Mouse (Mus musculus) intestine, embryonic 14.5 days (tissue): ENCODE measurements around the gene Gm21915. TPM values are rescaled to one million over a fixed set of nuclear protein-coding genes. Genes with fewer than 3 reads are reported as not detected.
A peak's percentile ranks its signal among the peaks of the same experiment; 100 is the strongest.

Source experiments
- ATAC-seq: fragments of 200-750 bp; cut with Nextera tagmentation; replicated peaks from 2 replicates; pipeline ENCODE4 v1.8.0; 2017; ENCODE audit warnings: low read depth, moderate number of reproducible peaks, moderate TSS enrichment, moderate library complexity; ENCODE audit not compliant: low FRiP score, low TSS enrichment
- DNase-seq: peaks from one replicate; pipeline ENCODE4 v3.0.0-alpha.2; 2018; ENCODE audit warnings: low spot score
- H3K27ac ChIP-seq: fragments of 300-500 bp; sonication (generic); 2 replicates; pipeline ENCODE4 v1.5.1; 2014; ENCODE audit warnings: low read depth, mild to moderate bottlenecking, control low read depth
- H3K27me3 ChIP-seq: fragments of 300-500 bp; sonication (generic); replicated peaks from 2 replicates; pipeline ENCODE4 v1.6.1; 2014; ENCODE audit warnings: low read length, control low read depth; ENCODE audit not compliant: control insufficient read depth, insufficient read depth
- H3K36me3 ChIP-seq: fragments of 300-500 bp; sonication (generic); 2 replicates; pipeline ENCODE4 v1.6.1; 2014; ENCODE audit warnings: low read length, control low read depth; ENCODE audit not compliant: control insufficient read depth, insufficient read depth
- H3K4me1 ChIP-seq: fragments of 300-500 bp; sonication (generic); replicated peaks from 2 replicates; pipeline ENCODE4 v1.6.1; 2014; ENCODE audit warnings: low read length, control low read depth, mixed read lengths; ENCODE audit not compliant: control insufficient read depth, insufficient read depth
- H3K4me2 ChIP-seq: fragments of 300-500 bp; sonication (generic); 2 replicates; pipeline ENCODE4 v1.6.1; 2014; ENCODE audit warnings: low read length
- H3K4me3 ChIP-seq: fragments of 300-500 bp; sonication (generic); 2 replicates; pipeline ENCODE4 v1.5.1; 2014; ENCODE audit warnings: low read depth, low read length, control low read depth, mixed read lengths
- H3K9ac ChIP-seq: fragments of 300-500 bp; sonication (generic); 2 replicates; pipeline ENCODE4 v1.6.1; 2014; ENCODE audit warnings: mild to moderate bottlenecking, low read length
- H3K9me3 ChIP-seq: fragments of 300-500 bp; sonication (generic); 2 replicates; pipeline ENCODE4 v1.6.1; 2016; ENCODE audit warnings: low read length, control low read depth; ENCODE audit not compliant: control insufficient read depth
- WGBS: fragments of 180-500 bp; shearing (Covaris S2); extraction: QIAGEN DNeasy Blood & Tissue Kit; methylation state at CpG from one replicate; pipeline ENCODE4 v1.1.7; 2014; 5-methylcytosine and 5-hydroxymethylcytosine counted together
- polyA plus RNA-seq: library from polyadenylated mRNA; unstranded; fragments of >200 nt; fragmentation: Nextera tagmentation; extraction: Ambion mirVana; gene quantifications from 2 replicates; pipeline ENCODE4 v1.2.1, GENCODE M21; 2014

The Gm21915 gene
- polyA plus RNA-seq, 1 experiment from 2014 or later = not detected

DNA sequence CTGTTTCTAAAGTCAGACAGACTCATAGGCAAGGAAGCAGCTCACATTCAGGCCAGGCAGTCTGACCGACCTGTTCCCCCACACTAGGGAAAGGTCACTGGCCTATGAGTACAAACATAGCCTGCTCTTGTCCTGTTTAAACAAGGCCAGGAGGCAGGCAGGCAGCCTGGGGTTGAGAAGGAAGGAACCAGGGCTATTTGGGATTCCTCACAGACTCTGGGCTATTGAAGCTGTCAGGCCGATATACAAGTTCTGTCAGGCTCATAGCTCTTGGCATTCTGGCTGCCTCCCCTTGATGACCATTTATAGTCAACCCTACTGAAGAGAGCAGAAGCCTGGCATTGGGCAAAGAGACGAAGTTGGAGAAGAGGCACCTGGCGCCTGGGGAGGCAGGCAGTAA lies 41.2 kb downstream of the Gm21915 start:
- Histone ChIP-seq H3K36me3 (no peaks in the 10 kb centered on the region), H3K4me2 (no peak overlapping the region), H3K9ac (no peak overlapping the region), H3K27me3 (no peaks in the 10 kb centered on the region), H3K27ac (peak overlapping the region; percentile 69; the same call in 1 of the 2 replicates), H3K4me1 (peaks cover 16% of the 10 kb centered on the region), H3K4me3 (no peak overlapping the region), H3K9me3 (no peaks in the 10 kb centered on the region)
- 40% methylated on average over 4 of the region's 4 CpGs for WGBS
- DNase-seq = no peak
- ATAC-seq = no peak

DNA sequence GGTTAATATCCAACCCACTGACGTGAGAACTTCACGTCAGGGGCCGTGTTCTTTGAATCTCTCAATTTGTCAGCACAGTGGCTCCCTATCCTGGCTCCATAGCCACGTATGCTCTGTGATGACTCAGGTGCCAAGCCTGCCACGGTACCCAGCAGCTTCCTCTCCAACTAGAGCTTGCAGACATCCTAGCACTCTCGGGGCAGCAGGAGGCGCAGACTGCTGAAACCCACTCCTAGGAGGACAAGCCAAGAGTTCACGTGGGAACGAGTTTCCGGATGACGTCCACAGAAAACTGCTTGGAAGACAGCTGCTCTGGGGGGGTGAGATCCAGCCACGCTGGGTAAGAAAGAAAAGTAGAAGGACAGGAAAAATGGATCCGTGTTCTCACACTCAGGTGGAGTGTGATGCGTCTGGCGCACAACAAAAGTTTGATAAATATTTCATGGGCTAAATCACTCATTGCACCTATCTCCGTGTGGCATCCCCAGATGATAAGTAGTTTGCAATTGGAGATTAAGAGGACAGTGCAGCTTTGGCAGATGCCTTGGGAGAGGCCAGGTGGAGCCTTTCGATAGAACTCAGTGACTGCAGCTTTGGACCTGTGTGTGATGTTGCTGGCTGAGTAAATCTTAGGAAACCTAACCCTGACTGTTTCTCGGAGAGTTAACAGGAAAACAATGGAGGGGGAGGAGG lies 46.9 kb downstream of the Gm21915 start:
- DNase-seq = no peak
- H3K9ac ChIP-seq = no peak overlapping the region
- no peak overlapping the region for H3K4me3 ChIP-seq
- WGBS = 42% methylated on average over 18 of the region's 18 CpGs
- no peaks in the 10 kb centered on the region for H3K36me3 ChIP-seq
- peak overlapping the region; percentile 2; the same call in 1 of the 2 replicates for H3K27ac ChIP-seq
- no peaks in the 10 kb centered on the region for H3K27me3 ChIP-seq
- no peak for ATAC-seq
- no peaks in the 10 kb centered on the region; the same call in none of the 2 replicates for H3K4me1 ChIP-seq
- H3K9me3 ChIP-seq = no peaks in the 10 kb centered on the region
- H3K4me2 ChIP-seq = peak overlapping the region; percentile 22

DNA sequence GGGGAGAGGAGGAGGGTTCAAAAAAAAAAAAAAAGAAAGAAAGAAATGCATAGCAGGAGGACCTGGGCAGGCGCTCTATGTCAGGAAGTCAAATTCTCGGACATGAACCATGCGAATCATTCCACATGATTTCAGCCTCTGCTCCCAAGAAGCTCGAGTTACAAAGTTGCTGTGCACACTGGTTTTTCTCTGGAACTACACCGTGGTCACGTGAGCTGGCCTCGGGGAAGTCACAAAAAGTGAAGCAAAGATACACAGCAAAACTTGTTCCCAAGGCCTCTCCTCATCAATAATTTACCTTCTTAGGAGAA lies 47.4 kb downstream of the Gm21915 start:
- WGBS = 12% methylated on average over 7 of the region's 7 CpGs
- Histone ChIP-seq H3K27me3 (no peaks in the 10 kb centered on the region), H3K36me3 (no peaks in the 10 kb centered on the region), H3K4me2 (peak overlapping the region; percentile 2; the same call in 1 of the 2 replicates), H3K4me3 (no peak overlapping the region), H3K9me3 (no peaks in the 10 kb centered on the region), H3K4me1 (no peaks in the 10 kb centered on the region; the same call in none of the 2 replicates), H3K27ac (0 out of 2 replicates have a peak overlapping the region, but pooled peaks have one; percentile 2), H3K9ac (no peak overlapping the region)
- ATAC-seq (no peak), DNase-seq (no peak)

Other genes with a start within 250 kb of the Gm21915 start
- 3.5 and 4.8 TPM in 2 replicates for gene Gramd1b, start 139.2 kb upstream of the Gm21915 start, polyA plus RNA-seq
- gene Clmp, start 15.3 kb downstream of the Gm21915 start, polyA plus RNA-seq = 43.5 and 43.9 TPM in 2 replicates
- 2,647 and 2,698 TPM in 2 replicates for gene Hspa8, start 130.4 kb downstream of the Gm21915 start, polyA plus RNA-seq
- gene Bsx, start 203.5 kb downstream of the Gm21915 start, polyA plus RNA-seq = not detected in 2 replicates